Mouse (Mus musculus) MEL (cell line): ENCODE measurements around the gene Tyro3.

Experiments used
- CHD2 ChIP-seq: IDR thresholded peaks from 2 replicates; pipeline ENCODE4 v1.6.1; 2011; ENCODE audit warnings: low read length, improper control_type of control experiment
- CTCF ChIP-seq, 3 experiments: IDR thresholded peaks in 2 of 3; conservative IDR thresholded peaks in 1 of 3; 2 replicates each; pipeline ENCODE4 v1.5.1; 2011 to 2012; ENCODE audit warnings: low read length in 3 of 3, low read depth in 2 of 3, mild to moderate bottlenecking in 2 of 3, improper control_type of control experiment in 1 of 3, inconsistent platforms in 1 of 3, mixed read lengths in 1 of 3, moderate library complexity in 1 of 3; ENCODE audit not compliant: control insufficient read depth in 1 of 3, insufficient read depth in 1 of 3, poor library complexity in 1 of 3, severe bottlenecking in 1 of 3
- GATA1 ChIP-seq: IDR thresholded peaks from 2 replicates; pipeline ENCODE4 v1.6.1; 2011; ENCODE audit warnings: low read depth, low read length, improper control_type of control experiment
- MAX ChIP-seq: IDR thresholded peaks from 2 replicates; pipeline ENCODE4 v1.6.1; 2011; ENCODE audit warnings: low read length, improper control_type of control experiment
- NRF1 ChIP-seq: IDR thresholded peaks from 2 replicates; pipeline ENCODE4 v1.6.1; 2014; ENCODE audit warnings: low read depth, mild to moderate bottlenecking, inconsistent platforms, low read length, improper control_type of control experiment, moderate library complexity; ENCODE audit not compliant: poor library complexity, insufficient read depth, severe bottlenecking
- POLR2A ChIP-seq, 2 experiments: IDR thresholded peaks; 2 replicates each; pipeline ENCODE4 v1.6.1; 2011 to 2012; ENCODE audit warnings: low read length in 2 of 2, mild to moderate bottlenecking in 2 of 2, control low read depth in 1 of 2, improper control_type of control experiment in 1 of 2, low read depth in 1 of 2, moderate library complexity in 1 of 2; ENCODE audit not compliant: control insufficient read depth in 1 of 2, insufficient read depth in 1 of 2, poor library complexity in 1 of 2
- POLR2AphosphoS2 ChIP-seq: IDR thresholded peaks from 2 replicates; pipeline ENCODE4 v1.6.1; 2011; ENCODE audit warnings: low read length, improper control_type of control experiment

DNA sequence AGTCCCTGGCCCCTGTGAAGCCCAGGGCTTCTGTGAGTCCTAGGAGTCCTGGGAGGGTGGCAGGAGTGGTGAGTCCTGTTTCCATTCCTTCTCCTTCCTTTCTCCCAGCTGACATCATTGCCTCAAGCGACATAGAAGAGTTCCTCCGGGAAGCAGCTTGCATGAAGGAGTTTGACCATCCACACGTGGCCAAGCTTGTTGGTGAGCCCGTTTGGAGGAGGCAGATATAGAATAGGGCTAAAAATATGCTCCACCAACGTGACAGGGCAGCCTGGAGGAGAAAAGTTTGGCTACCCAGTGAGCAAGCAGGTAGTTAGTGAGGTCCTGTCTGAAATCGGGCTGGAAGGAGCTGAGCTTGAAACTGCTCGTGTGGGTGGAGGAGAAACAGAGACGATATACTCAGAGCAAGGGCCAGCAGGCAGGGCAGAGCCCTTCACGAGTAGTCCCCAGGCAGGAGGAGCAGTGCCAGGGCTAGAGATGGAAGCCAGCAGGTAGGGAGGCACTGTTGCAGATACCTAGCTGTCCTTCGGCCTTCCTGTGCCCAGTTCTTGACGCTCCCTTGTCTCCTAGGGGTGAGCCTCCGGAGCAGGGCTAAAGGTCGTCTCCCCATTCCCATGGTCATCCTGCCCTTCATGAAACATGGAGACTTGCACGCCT, 14.1 kb downstream of the Tyro3 start:
- TF ChIP-seq POLR2A (IDR thresholded peaks at IDR 0.05; ENCODE audit: control insufficient read depth in 1 of 2, insufficient read depth in 1 of 2, low read depth in 1 of 2, low read length in 2 of 2, poor library complexity in 1 of 2), result no peak
- no peak for TF ChIP-seq CTCF (IDR thresholded peaks at IDR 0.05 in 2 of 3, conservative IDR thresholded peaks at IDR 0.05 in 1 of 3; ENCODE audit: control insufficient read depth in 1 of 3, insufficient read depth in 1 of 3, low read depth in 2 of 3, low read length in 3 of 3, poor library complexity in 1 of 3, severe bottlenecking in 1 of 3)
- no peak for TF ChIP-seq POLR2AphosphoS2
- TF ChIP-seq CHD2, result no peak
- no peak for TF ChIP-seq NRF1
- no peak for TF ChIP-seq GATA1
- no peak for TF ChIP-seq MAX
